Mouse (Mus musculus) forebrain, embryonic 12.5 days (tissue): ENCODE results near the gene Kdm6b. TPM values are rescaled to one million over a fixed set of nuclear protein-coding genes. Genes with fewer than 3 reads are reported as not detected.
"Not testable (repeated sequence)": the region's sequence is repeated elsewhere in the genome, so short reads cannot be mapped to it uniquely, and the experiment has no call there.

ENCODE experiments used
- ATAC-seq: fragments of 200-750 bp; cut with Nextera tagmentation; 2 replicates; pipeline ENCODE4 v1.8.0; 2017; ENCODE audit warnings: moderate TSS enrichment; ENCODE audit not compliant: low FRiP score
- H3K27ac ChIP-seq: fragments of 300-500 bp; sonication (generic); 2 replicates; pipeline ENCODE4 v1.5.1; 2016; ENCODE audit warnings: mild to moderate bottlenecking
- H3K27me3 ChIP-seq: fragments of 300-500 bp; sonication (generic); 2 replicates; pipeline ENCODE4 v1.6.1; 2016; ENCODE audit warnings: mild to moderate bottlenecking
- H3K36me3 ChIP-seq: fragments of 300-500 bp; sonication (generic); replicated peaks from 2 replicates; pipeline ENCODE4 v1.6.1; 2016; ENCODE audit warnings: mild to moderate bottlenecking
- H3K4me1 ChIP-seq: fragments of 300-500 bp; sonication (generic); 2 replicates; pipeline ENCODE4 v1.6.1; 2016
- H3K4me2 ChIP-seq: fragments of 300-500 bp; sonication (generic); 2 replicates; pipeline ENCODE4 v1.6.1; 2016; ENCODE audit warnings: mild to moderate bottlenecking, moderate library complexity
- H3K4me3 ChIP-seq: fragments of 300-500 bp; sonication (generic); replicated peaks from 2 replicates; pipeline ENCODE4 v1.5.1; 2016; ENCODE audit warnings: mild to moderate bottlenecking
- H3K9ac ChIP-seq: fragments of 300-500 bp; sonication (generic); 2 replicates; pipeline ENCODE4 v1.6.1; 2016; ENCODE audit warnings: mild to moderate bottlenecking
- H3K9me3 ChIP-seq: fragments of 300-500 bp; sonication (generic); 2 replicates; pipeline ENCODE4 v1.6.1; 2016
- WGBS: fragments of 180-500 bp; shearing (Covaris S2); methylation state at CpG from one replicate; pipeline ENCODE4 v1.1.7; 2016; 5-methylcytosine and 5-hydroxymethylcytosine counted together
- polyA plus RNA-seq: library from polyadenylated mRNA; unstranded; fragments of >200 nt; fragmentation: Nextera tagmentation; extraction: Ambion mirVana; gene quantifications from 2 replicates; pipeline ENCODE4 v1.2.1, GENCODE M21; 2016

The Kdm6b gene
- polyA plus RNA-seq, 1 experiment from 2014 or later = 50.8 TPM

DNA sequence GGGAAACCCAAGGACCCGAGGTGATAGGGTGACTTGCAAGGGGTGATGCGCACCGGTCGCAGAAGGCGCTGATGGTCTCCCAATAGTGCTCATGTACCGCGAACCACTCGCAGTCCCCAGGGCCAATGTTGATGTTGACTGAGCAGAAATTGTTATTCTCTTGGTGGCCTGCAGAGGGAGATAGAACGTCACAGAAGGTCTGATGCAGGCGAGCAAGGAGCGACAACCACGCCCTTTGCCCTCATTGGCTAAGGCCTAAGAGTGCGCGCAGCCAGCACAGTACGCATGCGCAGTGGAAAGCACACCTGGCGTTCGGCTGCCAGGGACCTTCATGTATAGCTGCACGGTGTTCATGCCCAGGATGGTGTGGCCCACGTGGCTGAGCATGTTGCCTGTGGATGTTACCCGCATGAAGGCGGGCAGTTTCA is 12.3 kb downstream of the Kdm6b start:
- H3K9me3 ChIP-seq = no peaks in the 10 kb centered on the region
- peaks cover 73% of the 10 kb centered on the region for H3K36me3 ChIP-seq
- no peak overlapping the region; the same call in 1 of the 2 replicates for H3K4me2 ChIP-seq
- H3K27me3 ChIP-seq = peaks cover 43% of the 10 kb centered on the region
- no peak overlapping the region for H3K9ac ChIP-seq
- ATAC-seq = peak; percentile 79
- peaks cover 44% of the 10 kb centered on the region for H3K4me1 ChIP-seq
- H3K27ac ChIP-seq = no peak overlapping the region
- no peak overlapping the region for H3K4me3 ChIP-seq
- 19% methylated on average over 22 of the region's 22 CpGs for WGBS

- Histone ChIP-seq H3K27me3 (peaks cover 43% of the 10 kb centered on the region), H3K36me3 (peaks cover 63% of the 10 kb centered on the region), H3K4me1 (peaks cover 46% of the 10 kb centered on the region), H3K4me2 (0 out of 2 replicates have a peak overlapping the region, but pooled peaks have one; percentile 24), H3K27ac (no peak overlapping the region), H3K9ac (0 out of 2 replicates have a peak overlapping the region, but pooled peaks have one; percentile 21), H3K9me3 (no peaks in the 10 kb centered on the region), H3K4me3 (no peak overlapping the region; the same call in 1 of the 2 replicates)
- ATAC-seq = no peak
- 76% methylated on average over 25 of the region's 25 CpGs for WGBS
Observed at GRCm38 (mm10) chr11:69400083-69400850, 13.2 kb downstream of the Kdm6b start.

DNA sequence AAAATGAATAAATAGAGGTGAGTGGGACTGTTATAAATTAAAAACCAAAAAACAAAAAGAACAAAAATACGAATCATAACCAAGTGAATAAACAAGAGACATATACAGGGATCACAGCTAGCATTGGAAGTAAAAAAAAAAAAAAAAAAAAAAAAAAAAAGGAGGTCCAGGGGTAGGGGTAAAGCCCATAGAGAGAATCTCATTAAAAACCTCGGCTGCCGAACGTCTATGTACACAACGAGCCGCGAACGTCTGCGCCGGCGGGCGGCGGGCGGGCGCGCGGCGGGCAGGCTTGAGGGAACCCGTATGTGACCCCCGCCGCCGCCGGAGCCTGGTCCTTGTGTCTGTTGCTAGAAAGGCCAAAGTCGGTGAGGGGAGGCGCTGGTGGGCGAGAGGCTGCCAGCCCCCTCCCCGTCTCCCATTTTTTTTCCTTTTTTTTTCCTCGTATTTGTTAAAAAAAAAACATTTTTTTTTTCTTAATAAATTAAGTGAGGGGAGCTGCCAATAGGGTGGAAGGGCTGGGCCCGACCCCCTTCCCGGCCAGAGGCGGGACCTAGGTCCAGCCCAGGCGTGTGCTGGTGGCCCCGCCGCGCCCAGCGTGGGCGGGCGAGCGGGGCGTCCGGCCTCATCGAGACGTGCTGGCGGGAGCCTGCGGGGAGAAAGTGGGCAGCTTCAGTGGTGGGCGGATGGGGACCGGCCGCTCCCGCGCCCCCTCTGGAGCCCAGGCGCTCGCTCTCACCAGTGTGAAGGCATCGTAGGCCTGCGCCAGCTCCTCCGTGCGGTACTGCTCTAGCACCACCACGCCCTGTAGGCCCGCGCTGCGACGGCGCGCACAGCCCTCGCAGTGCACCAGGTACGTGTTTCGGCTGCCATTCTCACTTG is 14.0 kb downstream of the Kdm6b start:
- H3K36me3 ChIP-seq = peaks cover 55% of the 10 kb centered on the region
- peaks cover 49% of the 10 kb centered on the region for H3K4me1 ChIP-seq
- H3K4me2 ChIP-seq = peak overlapping the region; percentile 24; the same call in 1 of the 2 replicates
- H3K4me3 ChIP-seq = no peak overlapping the region; the same call in 1 of the 2 replicates
- no peaks in the 10 kb centered on the region for H3K9me3 ChIP-seq
- no peak for ATAC-seq
- 13% methylated on average over 66 of the region's 66 CpGs for WGBS
- no peak overlapping the region for H3K27ac ChIP-seq
- H3K27me3 ChIP-seq = peaks cover 43% of the 10 kb centered on the region
- H3K9ac ChIP-seq = 0 out of 2 replicates have a peak overlapping the region, but pooled peaks have one; percentile 21

GRCm38 (mm10) chr11:69398486-69399200 is 14.8 kb downstream of the Kdm6b start:
- Histone ChIP-seq H3K36me3 (peaks cover 47% of the 10 kb centered on the region), H3K27me3 (peaks cover 43% of the 10 kb centered on the region), H3K9me3 (no peaks in the 10 kb centered on the region), H3K27ac (no peak overlapping the region), H3K4me1 (peaks cover 53% of the 10 kb centered on the region), H3K9ac (peak overlapping the region; percentile 43), H3K4me3 (peak overlapping the region; percentile 27; the same call in 1 of the 2 replicates), H3K4me2 (peak overlapping the region; percentile 82)
- WGBS = 12% methylated on average over 21 of the region's 21 CpGs
- ATAC-seq = no peak

DNA sequence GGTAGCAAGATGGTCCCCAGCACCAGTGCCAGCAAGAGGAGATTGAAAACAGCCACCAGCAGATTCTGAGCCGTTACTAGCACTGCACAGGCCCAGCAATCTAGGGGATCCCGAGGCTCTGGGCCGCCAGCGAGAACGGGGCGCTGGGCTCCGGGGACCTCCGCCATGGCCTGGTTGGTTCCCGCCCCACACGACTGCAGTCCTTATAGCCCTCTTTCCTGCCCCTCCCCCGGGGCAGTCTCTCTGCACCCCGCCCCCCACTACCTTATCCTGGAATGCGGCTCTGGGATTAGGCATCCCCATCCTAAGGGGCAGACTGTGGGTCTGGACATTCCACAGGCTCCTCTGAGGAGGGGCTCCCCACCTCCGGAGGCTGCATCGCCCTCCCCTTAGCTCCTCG is 15.4 kb downstream of the Kdm6b start, which contains the start of gene Tmem88:
Gene Tmem88 (minus strand): TSS at position 176 of the 400 bp plus-strand sequence.
- peak within 1 kb of the TSS; percentile 46 for H3K27ac ChIP-seq
- peak within 1 kb of the TSS; percentile 78 for H3K9ac ChIP-seq

GRCm38 (mm10) chr11:69397581-69398057 is 15.9 kb downstream of the Kdm6b start:
- Histone ChIP-seq H3K4me1 (peaks cover 53% of the 10 kb centered on the region), H3K4me2 (peak overlapping the region; percentile 82), H3K27ac (peak overlapping the region; percentile 46)

More for the DNA sequence above, 15.4 kb downstream of the Kdm6b start, which contains the start of gene Tmem88:
- WGBS = 3% methylated on average over 16 of the region's 16 CpGs
- Histone ChIP-seq H3K9me3 (no peaks in the 10 kb centered on the region), H3K27me3 (peaks cover 43% of the 10 kb centered on the region), H3K4me1 (peaks cover 53% of the 10 kb centered on the region), H3K4me2 (peak within 1 kb of the TSS; percentile 82), H3K4me3 (peak within 1 kb of the TSS; percentile 27), H3K36me3 (peaks cover 41% of the 10 kb centered on the region)
- no peak for ATAC-seq

GRCm38 (mm10) chr11:69396772-69397171 is 16.7 kb downstream of the Kdm6b start:
- H3K4me3 ChIP-seq = peak overlapping the region; percentile 66
- peak overlapping the region; percentile 82 for H3K4me2 ChIP-seq
- H3K27me3 ChIP-seq = peaks cover 41% of the 10 kb centered on the region
- peaks cover 53% of the 10 kb centered on the region for H3K4me1 ChIP-seq
- peak overlapping the region; percentile 78 for H3K9ac ChIP-seq
- H3K36me3 ChIP-seq = peaks cover 33% of the 10 kb centered on the region
- no peak for ATAC-seq
- 20% methylated on average over 11 of the region's 11 CpGs for WGBS
- no peaks in the 10 kb centered on the region for H3K9me3 ChIP-seq
- H3K27ac ChIP-seq = peak overlapping the region; percentile 42; the same call in 1 of the 2 replicates

More at GRCm38 (mm10) chr11:69397581-69398057, 15.9 kb downstream of the Kdm6b start:
- Histone ChIP-seq H3K4me3 (peak overlapping the region; percentile 27), H3K9ac (peak overlapping the region; percentile 43), H3K36me3 (peaks cover 37% of the 10 kb centered on the region), H3K27me3 (peaks cover 43% of the 10 kb centered on the region), H3K9me3 (no peaks in the 10 kb centered on the region)
- ATAC-seq = no peak
- 7% methylated on average over 24 of the region's 24 CpGs for WGBS

DNA sequence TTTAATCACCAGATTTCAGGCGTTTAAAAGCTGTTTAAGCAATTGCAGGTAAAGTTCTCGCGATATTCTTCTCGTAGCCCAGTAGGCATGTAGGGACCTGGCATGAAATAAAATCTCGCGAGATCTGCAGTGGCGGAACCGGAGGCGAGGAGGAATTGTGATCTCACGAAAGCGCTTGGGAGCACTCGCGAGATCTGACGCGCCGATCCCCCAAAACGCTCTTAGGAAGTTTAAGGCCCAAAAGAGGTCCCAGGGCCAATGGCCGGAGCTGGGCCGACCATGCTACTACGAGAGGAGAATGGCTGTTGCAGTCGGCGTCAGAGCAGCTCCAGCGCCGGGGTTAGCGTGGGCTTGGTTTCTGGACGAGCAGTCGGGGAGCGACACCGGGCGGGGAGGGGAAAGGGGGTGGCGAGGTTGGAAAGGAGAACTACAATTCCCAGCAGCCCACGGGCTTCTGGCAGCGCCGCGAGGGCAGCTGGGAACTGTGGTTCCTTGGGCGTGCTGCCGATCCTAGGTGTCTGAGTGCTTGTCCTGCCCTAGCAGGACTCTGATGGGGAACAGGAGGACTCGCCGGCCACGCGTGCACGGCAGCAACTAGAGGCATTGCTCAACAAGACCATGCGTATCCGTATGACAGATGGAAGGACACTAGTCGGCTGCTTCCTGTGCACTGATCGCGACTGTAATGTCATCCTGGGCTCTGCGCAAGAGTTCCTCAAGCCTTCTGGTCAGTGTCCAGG is 17.7 kb downstream of the Kdm6b start:
- Histone ChIP-seq H3K27ac (peak overlapping the region; percentile 96), H3K4me1 (peaks cover 49% of the 10 kb centered on the region)
- under 1% methylated on average over 48 of the region's 48 CpGs for WGBS

GRCm38 (mm10) chr11:69395235-69395633 is 18.2 kb downstream of the Kdm6b start, which contains the start of the genes Naa38 and Cyb5d1:
Gene Naa38, plus strand, starts transcription at chr11:69395487.
Gene Cyb5d1, minus strand, starts transcription at chr11:69395631.
- H3K9ac ChIP-seq = peak within 1 kb of the TSS; percentile 78
- not testable (repeated sequence) for H3K9me3 ChIP-seq
- H3K36me3 ChIP-seq = peaks cover 18% of the 10 kb centered on the region
- ATAC-seq = peak; percentile 76
- peaks cover 26% of the 10 kb centered on the region for H3K27me3 ChIP-seq
- peak within 1 kb of the TSS; percentile 82 for H3K4me2 ChIP-seq
- H3K27ac ChIP-seq = peak within 1 kb of the TSS; percentile 96
- whole genome bisulfite sequencing = under 1% methylated on average over 24 of the region's 24 CpGs
- H3K4me1 ChIP-seq = peaks cover 47% of the 10 kb centered on the region
- peak within 1 kb of the TSS; percentile 66 for H3K4me3 ChIP-seq

More for the DNA sequence above, 17.7 kb downstream of the Kdm6b start:
- Histone ChIP-seq H3K4me2 (peak overlapping the region; percentile 82), H3K36me3 (peaks cover 24% of the 10 kb centered on the region), H3K9ac (peak overlapping the region; percentile 78), H3K9me3 (no peaks in the 10 kb centered on the region), H3K4me3 (peak overlapping the region; percentile 66), H3K27me3 (peaks cover 31% of the 10 kb centered on the region)
- peak; percentile 86 for ATAC-seq

DNA sequence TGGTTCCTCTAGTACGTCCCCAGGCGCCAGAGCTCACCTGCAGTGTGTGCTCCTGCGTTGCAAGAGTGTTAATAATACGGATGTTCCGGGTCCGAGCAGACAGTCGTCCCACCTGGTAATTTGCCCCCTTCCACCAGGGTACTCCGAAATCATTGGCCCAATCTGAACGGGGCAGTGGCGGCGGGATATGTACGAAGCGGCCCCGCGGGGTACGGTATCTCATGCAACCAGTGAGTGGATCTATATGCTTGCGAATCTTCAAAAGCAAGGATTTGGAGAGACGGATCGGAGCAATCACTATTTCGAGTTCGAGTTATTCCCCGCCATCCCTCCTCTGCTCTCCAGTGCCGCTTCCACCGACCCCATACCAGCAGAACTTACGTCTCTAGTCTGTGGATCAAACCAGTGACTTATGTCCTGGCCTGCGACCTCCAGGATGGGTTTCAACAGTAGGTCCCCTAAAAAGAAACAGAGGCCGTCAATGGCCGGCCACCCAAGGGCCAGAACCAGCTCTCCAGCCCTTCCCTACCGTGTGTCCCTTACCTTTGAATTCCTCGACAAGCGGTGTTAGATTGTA is 18.8 kb downstream of the Kdm6b start:
- ATAC-seq, H3K9me3 ChIP-seq: not testable (repeated sequence)
- WGBS = 2% methylated on average over 31 of the region's 31 CpGs
- Histone ChIP-seq H3K27me3 (peaks cover 20% of the 10 kb centered on the region), H3K4me3 (peak overlapping the region; percentile 66), H3K4me1 (peaks cover 45% of the 10 kb centered on the region), H3K9ac (peak overlapping the region; percentile 78), H3K36me3 (peaks cover 12% of the 10 kb centered on the region), H3K27ac (peak overlapping the region; percentile 96; the same call in 1 of the 2 replicates), H3K4me2 (peak overlapping the region; percentile 82)
